Comparison of ENCODE assay signal across 8 mouse cellular contexts in the genomic region with DNA sequence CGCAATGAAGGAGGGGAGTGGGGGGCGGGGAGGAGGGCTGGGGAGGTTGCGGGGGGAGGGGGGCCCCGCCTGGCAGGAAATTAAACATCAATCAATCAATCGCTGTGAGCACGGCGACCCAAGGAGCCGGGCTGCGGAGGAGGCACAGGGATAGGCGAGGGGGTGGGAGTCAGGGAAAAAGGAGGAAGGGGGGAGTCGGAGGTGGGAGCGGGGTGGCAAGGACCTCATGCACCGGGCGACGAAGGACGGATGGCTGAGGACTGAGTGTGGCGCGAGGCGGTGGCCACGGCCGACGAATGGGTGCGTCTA. TPM values are rescaled to one million over a fixed set of nuclear protein-coding genes. Genes with fewer than 3 reads are reported as not detected.
DNase-seq lines count a peak whose midpoint lies in the region; ATAC-seq and TF ChIP-seq lines count a peak whose summit lies in the region.

No protein-coding gene starts in this region.

- no peak for TF ChIP-seq CTCF in kidney, postnatal 0 days (IDR thresholded peaks at IDR 0.05; ENCODE audit: low read depth)

- peaks cover 9% of the 10 kb centered on the region; the same call in 1 of the 2 replicates for H3K4me1 ChIP-seq in kidney, postnatal 0 days (replicated peaks; ENCODE audit: insufficient read depth, low read length)
- peaks cover 4% of the 10 kb centered on the region for H3K4me1 ChIP-seq in embryonic facial prominence, embryonic 11.5 days (ENCODE audit: control insufficient read depth, insufficient read depth, low read length)
- H3K4me1 ChIP-seq in hindbrain, embryonic 16.5 days (ENCODE audit: control insufficient read depth, insufficient read depth, low read depth, low read length) = peaks cover 36% of the 10 kb centered on the region
- H3K4me1 ChIP-seq in midbrain, embryonic 16.5 days (ENCODE audit: control insufficient read depth, insufficient read depth, low read length) = peaks cover 31% of the 10 kb centered on the region

- ATAC-seq in kidney, postnatal 0 days (replicated peaks; ENCODE audit: low FRiP score, low read depth) = peak; percentile 55; the same call in 1 of the 2 replicates
- no peak; the same call in 1 of the 2 replicates for ATAC-seq in embryonic facial prominence, embryonic 11.5 days (replicated peaks; ENCODE audit: insufficient number of reproducible peaks, low FRiP score, low TSS enrichment, low read depth)
- ATAC-seq in hindbrain, embryonic 16.5 days = no peak; the same call in 1 of the 2 replicates
- no peak for ATAC-seq in midbrain, embryonic 16.5 days

- H3K36me3 ChIP-seq in kidney, postnatal 0 days (ENCODE audit: insufficient read depth, low read length) = no peaks in the 10 kb centered on the region
- no peaks in the 10 kb centered on the region for H3K36me3 ChIP-seq in embryonic facial prominence, embryonic 11.5 days (replicated peaks; ENCODE audit: control insufficient read depth, insufficient read depth, low read depth, low read length)
- no peaks in the 10 kb centered on the region for H3K36me3 ChIP-seq in hindbrain, embryonic 16.5 days (ENCODE audit: control insufficient read depth, insufficient read depth, low read length)
- H3K36me3 ChIP-seq in midbrain, embryonic 16.5 days (ENCODE audit: control insufficient read depth, insufficient read depth, low read length) = no peaks in the 10 kb centered on the region

- H3K4me3 ChIP-seq in kidney, postnatal 0 days (replicated peaks; ENCODE audit: low read depth, low read length) = peak overlapping the region; percentile 62
- H3K4me3 ChIP-seq in embryonic facial prominence, embryonic 11.5 days (ENCODE audit: low read depth, low read length) = peak overlapping the region; percentile 87
- peak overlapping the region; percentile 80 for H3K4me3 ChIP-seq in hindbrain, embryonic 16.5 days (ENCODE audit: low read length)
- peak overlapping the region; percentile 57 for H3K4me3 ChIP-seq in midbrain, embryonic 16.5 days (ENCODE audit: low read depth, low read length)

- no peaks in the 10 kb centered on the region for H3K9me3 ChIP-seq in kidney, postnatal 0 days (replicated peaks; ENCODE audit: low read length)
- H3K9me3 ChIP-seq in embryonic facial prominence, embryonic 11.5 days (replicated peaks; ENCODE audit: control insufficient read depth, low read length) = no peaks in the 10 kb centered on the region
- H3K9me3 ChIP-seq in hindbrain, embryonic 16.5 days (ENCODE audit: control insufficient read depth, low read length) = no peaks in the 10 kb centered on the region
- H3K9me3 ChIP-seq in midbrain, embryonic 16.5 days (replicated peaks; ENCODE audit: control insufficient read depth, low read length, poor library complexity, severe bottlenecking) = no peaks in the 10 kb centered on the region

- H3K4me2 ChIP-seq in kidney, postnatal 0 days (ENCODE audit: low read length) = peak overlapping the region; percentile 95
- peak overlapping the region; percentile 97 for H3K4me2 ChIP-seq in embryonic facial prominence, embryonic 11.5 days (ENCODE audit: low read depth, low read length)
- H3K4me2 ChIP-seq in hindbrain, embryonic 16.5 days (ENCODE audit: low read length) = peak overlapping the region; percentile 98
- peak overlapping the region; percentile 100 for H3K4me2 ChIP-seq in midbrain, embryonic 16.5 days (ENCODE audit: low read length)

- no peak for DNase-seq in kidney, postnatal 0 days (ENCODE audit: low spot score)
- DNase-seq in kidney, adult 11 months = no peak
- no peak for DNase-seq in embryonic facial prominence, embryonic 11.5 days (ENCODE audit: low spot score)
- DNase-seq in embryo, embryonic 10 days (ENCODE audit: low spot score) = no peak
- no peak for DNase-seq in urinary bladder, postnatal 36 days (ENCODE audit: low spot score in 2 of 2)
- DNase-seq in thymus, postnatal 25 days = no peak

- peaks cover 34% of the 10 kb centered on the region for H3K27me3 ChIP-seq in kidney, postnatal 0 days (ENCODE audit: insufficient read depth, low read length)
- H3K27me3 ChIP-seq in embryonic facial prominence, embryonic 11.5 days (ENCODE audit: control insufficient read depth, insufficient read depth, low read length) = peaks cover 23% of the 10 kb centered on the region
- H3K27me3 ChIP-seq in hindbrain, embryonic 16.5 days (replicated peaks; ENCODE audit: control insufficient read depth, insufficient read depth, low read length) = peaks cover 26% of the 10 kb centered on the region
- peaks cover 38% of the 10 kb centered on the region for H3K27me3 ChIP-seq in midbrain, embryonic 16.5 days (ENCODE audit: control insufficient read depth, insufficient read depth, low read depth, low read length)

- peak overlapping the region; percentile 55 for H3K9ac ChIP-seq in kidney, postnatal 0 days (ENCODE audit: low read depth, low read length)
- peak overlapping the region; percentile 97 for H3K9ac ChIP-seq in embryonic facial prominence, embryonic 11.5 days (replicated peaks; ENCODE audit: low read length)
- H3K9ac ChIP-seq in hindbrain, embryonic 16.5 days (ENCODE audit: low read depth, low read length) = peak overlapping the region; percentile 75
- peak overlapping the region; percentile 65 for H3K9ac ChIP-seq in midbrain, embryonic 16.5 days (ENCODE audit: low read depth, low read length)

- under 1% methylated on average over 22 of the region's 23 CpGs for WGBS in kidney, postnatal 0 days
- WGBS in embryonic facial prominence, embryonic 11.5 days = 0% methylated on average over 21 of the region's 23 CpGs
- under 1% methylated on average over 23 of the region's 23 CpGs for WGBS in hindbrain, embryonic 16.5 days
- 1% methylated on average over 21 of the region's 23 CpGs for WGBS in midbrain, embryonic 16.5 days

- no peak overlapping the region for H3K27ac ChIP-seq in kidney, postnatal 0 days
- H3K27ac ChIP-seq in embryonic facial prominence, embryonic 11.5 days (replicated peaks; ENCODE audit: low read depth, low read length) = peak overlapping the region; percentile 94
- H3K27ac ChIP-seq in hindbrain, embryonic 16.5 days (ENCODE audit: low read depth, low read length) = peak overlapping the region; percentile 79; the same call in 1 of the 2 replicates
- no peak overlapping the region; the same call in 1 of the 2 replicates for H3K27ac ChIP-seq in midbrain, embryonic 16.5 days (ENCODE audit: low read length)

RNA-seq across cellular contexts. Expression of gene Satb2, which starts 6.6 kb away (rescaled TPM):
- 2.2 and 2.8 TPM in 2 replicates for polyA plus RNA-seq in kidney, postnatal 0 days (2015; fragmentation: Nextera tagmentation; extraction: Ambion mirVana)
- 13.1 and 18.4 TPM in 2 replicates for polyA plus RNA-seq in embryonic facial prominence, embryonic 11.5 days (2014; fragmentation: Nextera tagmentation; extraction: Ambion mirVana)
- 1.1 and 2.0 TPM in 2 replicates for polyA plus RNA-seq in hindbrain, embryonic 16.5 days (2015; fragmentation: Nextera tagmentation; extraction: Ambion mirVana)
- polyA plus RNA-seq in midbrain, embryonic 16.5 days (2015; fragmentation: Nextera tagmentation; extraction: Ambion mirVana) = 0.92 and 1.6 TPM in 2 replicates

Comparison
In these comparisons a context has a peak if more than half of its experiments do, and no peak if none do; other contexts are left out.
1. H3K27ac ChIP-seq: peak in embryonic facial prominence, embryonic 11.5 days (single experiment) and hindbrain, embryonic 16.5 days (single experiment); none in kidney, postnatal 0 days (single experiment) and midbrain, embryonic 16.5 days (single experiment).
2. Peak in every context shown above with its lines, with median percentiles within 50 percentile points of each other: H3K4me2 ChIP-seq, H3K4me3 ChIP-seq and H3K9ac ChIP-seq.